Mouse (Mus musculus) duodenum, adult 2 months (tissue): ENCODE data around the gene Lpar2. TPM values are rescaled to one million over a fixed set of nuclear protein-coding genes. Genes with fewer than 3 reads are reported as not detected.

Experiments
- polyA plus RNA-seq: library from polyadenylated mRNA; depleted of rRNA; stranded (reverse); fragments of >200 nt; gene quantifications from 2 replicates; pipeline ENCODE4 v1.2.3, GENCODE M21; 2012; ENCODE audit warnings: low replicate concordance; rRNA removed

Gene Lpar2
- polyA plus RNA-seq, result 2.3 and 2.5 TPM in 2 replicates

GRCm38 (mm10) chr8:69822386-69823191 is at the start of gene Lpar2:
Lpar2 (plus strand) TSS chr8:69822429.

GRCm38 (mm10) chr8:69774503-69775148 is 47.6 kb upstream of the Lpar2 start, which contains the start of gene Gm20422:
Gm20422 (minus strand) TSS chr8:69774886.

GRCm38 (mm10) chr8:69790773-69791367 is 31.4 kb upstream of the Lpar2 start, which contains the start of the genes Atp13a1 and Zfp866:
Atp13a1 (plus strand) TSS chr8:69791163.
Zfp866 (minus strand) TSS chr8:69791178.

GRCm38 (mm10) chr8:69808094-69808863 is 13.9 kb upstream of the Lpar2 start, which contains the start of gene Gmip:
Gmip (plus strand) TSS chr8:69808679.

DNA sequence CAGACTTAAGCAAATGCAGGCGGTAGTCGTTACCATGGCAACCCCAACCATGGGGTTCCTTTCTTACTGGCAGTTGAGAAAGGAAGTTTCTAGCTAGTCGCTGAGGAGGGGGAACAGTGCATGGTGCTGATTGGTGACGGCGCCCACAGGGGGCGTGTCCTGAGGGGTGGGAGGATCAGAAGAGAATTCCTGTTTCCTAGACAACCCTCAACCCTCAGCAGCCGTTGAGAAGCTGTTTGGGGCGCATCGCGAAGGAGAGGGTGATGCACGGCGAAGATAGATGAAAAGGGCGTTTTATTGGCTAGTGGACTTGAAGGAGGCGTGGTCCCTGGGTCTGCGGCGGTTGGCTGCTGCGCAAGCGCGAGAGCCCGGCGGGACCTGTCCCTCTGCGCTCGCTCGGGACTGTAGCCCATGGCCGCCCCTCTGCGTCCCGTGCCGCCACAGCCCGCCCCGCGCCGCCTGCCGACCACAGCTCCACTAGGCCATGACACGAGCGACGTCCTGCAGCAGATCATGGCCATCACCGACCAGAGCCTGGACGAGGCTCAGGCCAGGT is 10.1 kb downstream of the Lpar2 start, which contains the start of gene Pbx4:
Pbx4 (plus strand) TSS at position 194 of the 556 bp plus-strand sequence.

Other genes starting within 250 kb of the Lpar2 start
- gene Zfp868, start 196.9 kb upstream of the Lpar2 start, polyA plus RNA-seq, result 1.3 and 2.1 TPM in 2 replicates
- gene Zfp964, start 167.9 kb upstream of the Lpar2 start, polyA plus RNA-seq, result 0.11 and 0.20 TPM in 2 replicates
- 0.20 and 0.25 TPM in 2 replicates for gene Zfp869, start 111.7 kb upstream of the Lpar2 start, polyA plus RNA-seq
- gene Zfp963, start 72.5 kb upstream of the Lpar2 start, polyA plus RNA-seq, result 0.54 and 0.87 TPM in 2 replicates
- 0.65 TPM in 1 of 2 replicates, not detected in the other for gene Gm20422, start 47.5 kb upstream of the Lpar2 start, polyA plus RNA-seq
- gene Atp13a1, start 31.3 kb upstream of the Lpar2 start, polyA plus RNA-seq, result 95.3 and 108 TPM in 2 replicates
- 1.9 and 2.0 TPM in 2 replicates for gene Zfp866, start 31.3 kb upstream of the Lpar2 start, polyA plus RNA-seq
- gene Gmip, start 13.8 kb upstream of the Lpar2 start, polyA plus RNA-seq, result 61.4 and 67.2 TPM in 2 replicates
- gene Pbx4, start 10.1 kb downstream of the Lpar2 start, polyA plus RNA-seq, result 8.2 and 13.8 TPM in 2 replicates
- gene Cilp2, start 65.3 kb downstream of the Lpar2 start, polyA plus RNA-seq, result 0.12 and 0.19 TPM in 2 replicates
- gene Tssk6, start 79.8 kb downstream of the Lpar2 start, polyA plus RNA-seq, result 0.84 and 2.0 TPM in 2 replicates
- gene Ndufa13, start 80.1 kb downstream of the Lpar2 start, polyA plus RNA-seq, result 102 and 147 TPM in 2 replicates
- gene Yjefn3, start 80.3 kb downstream of the Lpar2 start, polyA plus RNA-seq, result 1.9 and 2.1 TPM in 2 replicates
- 63.2 and 68.6 TPM in 2 replicates for gene Gatad2a, start 174.0 kb downstream of the Lpar2 start, polyA plus RNA-seq
- gene Mau2, start 220.3 kb downstream of the Lpar2 start, polyA plus RNA-seq, result 60.8 and 62.1 TPM in 2 replicates
- 6.1 and 7.7 TPM in 2 replicates for gene Sugp1, start 220.4 kb downstream of the Lpar2 start, polyA plus RNA-seq